Mouse (Mus musculus) forebrain, embryonic 15.5 days (tissue): ENCODE results near the gene Robo4. TPM values are rescaled to one million over a fixed set of nuclear protein-coding genes. Genes with fewer than 3 reads are reported as not detected.

Experiments used
- ATAC-seq: fragments of 200-750 bp; cut with Nextera tagmentation; replicated peaks from 2 replicates; pipeline ENCODE4 v1.8.0; 2017; ENCODE audit warnings: mild to moderate bottlenecking, moderate TSS enrichment, moderate library complexity
- H3K27ac ChIP-seq: fragments of 300-500 bp; sonication (generic); replicated peaks from 2 replicates; pipeline ENCODE4 v1.5.1; 2015; ENCODE audit warnings: mild to moderate bottlenecking, inconsistent platforms
- H3K27me3 ChIP-seq: fragments of 300-500 bp; sonication (generic); 2 replicates; pipeline ENCODE4 v1.6.1; 2015; ENCODE audit warnings: inconsistent platforms
- H3K36me3 ChIP-seq: fragments of 300-500 bp; sonication (generic); 2 replicates; pipeline ENCODE4 v1.6.1; 2015; ENCODE audit warnings: mild to moderate bottlenecking, inconsistent platforms
- H3K4me1 ChIP-seq: fragments of 300-500 bp; sonication (generic); 2 replicates; pipeline ENCODE4 v1.6.1; 2015; ENCODE audit warnings: inconsistent platforms
- H3K4me2 ChIP-seq: fragments of 300-500 bp; sonication (generic); replicated peaks from 2 replicates; pipeline ENCODE4 v1.6.1; 2015; ENCODE audit warnings: mild to moderate bottlenecking, inconsistent platforms
- H3K4me3 ChIP-seq: fragments of 300-500 bp; sonication (generic); 2 replicates; pipeline ENCODE4 v1.5.1; 2015; ENCODE audit warnings: mild to moderate bottlenecking, inconsistent platforms
- H3K9ac ChIP-seq: fragments of 300-500 bp; sonication (generic); replicated peaks from 2 replicates; pipeline ENCODE4 v1.6.1; 2015; ENCODE audit warnings: mild to moderate bottlenecking, inconsistent platforms
- H3K9me3 ChIP-seq: fragments of 300-500 bp; sonication (generic); 2 replicates; pipeline ENCODE4 v1.6.1; 2016; ENCODE audit warnings: inconsistent platforms
- WGBS: fragments of 180-500 bp; shearing (Covaris S2); methylation state at CpG from one replicate; pipeline ENCODE4 v1.1.7; 2015; ENCODE audit warnings: mixed read lengths; 5-methylcytosine and 5-hydroxymethylcytosine counted together
- polyA plus RNA-seq: library from polyadenylated mRNA; unstranded; fragments of >200 nt; fragmentation: Nextera tagmentation; extraction: Ambion mirVana; gene quantifications from 2 replicates; pipeline ENCODE4 v1.2.1, GENCODE M21; 2015

Gene Robo4
- polyA plus RNA-seq, 1 experiment from 2014 or later = 3.3 TPM

DNA sequence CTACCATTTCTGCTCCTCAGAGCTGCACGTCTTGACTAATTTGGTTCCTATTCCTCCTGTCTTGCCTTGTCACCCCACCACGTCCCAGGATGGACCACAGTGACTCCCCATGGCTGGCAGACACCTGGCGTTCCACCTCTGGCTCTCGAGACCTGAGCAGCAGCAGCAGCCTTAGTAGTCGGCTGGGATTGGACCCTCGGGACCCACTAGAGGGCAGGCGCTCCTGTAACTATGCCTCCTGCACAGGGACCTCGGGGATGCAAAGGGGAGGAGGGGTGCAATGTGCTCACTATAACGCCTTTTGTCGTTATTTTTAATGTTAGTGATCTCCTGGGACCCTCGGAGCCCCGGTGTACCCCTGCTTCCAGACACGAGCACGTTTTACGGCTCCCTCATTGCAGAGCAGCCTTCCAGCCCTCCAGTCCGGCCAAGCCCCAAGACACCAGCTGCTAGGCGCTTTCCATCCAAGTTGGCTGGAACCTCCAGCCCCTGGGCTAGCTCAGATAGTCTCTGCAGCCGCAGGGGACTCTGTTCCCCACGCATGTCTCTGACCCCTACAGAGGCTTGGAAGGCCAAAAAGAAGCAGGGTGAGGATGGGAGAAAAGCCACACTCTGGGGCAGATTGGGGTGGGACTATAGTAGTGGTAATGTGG, 6.3 kb downstream of the Robo4 start:
- 15% methylated on average over 19 of the region's 19 CpGs for WGBS
- ATAC-seq = peak; percentile 37; the same call in 1 of the 2 replicates
- H3K4me3 ChIP-seq = 0 out of 2 replicates have a peak overlapping the region, but pooled peaks have one; percentile 14
- H3K9ac ChIP-seq = no peak overlapping the region
- no peak overlapping the region for H3K27ac ChIP-seq
- H3K9me3 ChIP-seq = no peaks in the 10 kb centered on the region
- 0 out of 2 replicates have a peak, but pooled peaks cover 6% of the 10 kb centered on the region for H3K4me1 ChIP-seq
- no peaks in the 10 kb centered on the region for H3K27me3 ChIP-seq
- H3K36me3 ChIP-seq = no peaks in the 10 kb centered on the region
- H3K4me2 ChIP-seq = peak overlapping the region; percentile 33

DNA sequence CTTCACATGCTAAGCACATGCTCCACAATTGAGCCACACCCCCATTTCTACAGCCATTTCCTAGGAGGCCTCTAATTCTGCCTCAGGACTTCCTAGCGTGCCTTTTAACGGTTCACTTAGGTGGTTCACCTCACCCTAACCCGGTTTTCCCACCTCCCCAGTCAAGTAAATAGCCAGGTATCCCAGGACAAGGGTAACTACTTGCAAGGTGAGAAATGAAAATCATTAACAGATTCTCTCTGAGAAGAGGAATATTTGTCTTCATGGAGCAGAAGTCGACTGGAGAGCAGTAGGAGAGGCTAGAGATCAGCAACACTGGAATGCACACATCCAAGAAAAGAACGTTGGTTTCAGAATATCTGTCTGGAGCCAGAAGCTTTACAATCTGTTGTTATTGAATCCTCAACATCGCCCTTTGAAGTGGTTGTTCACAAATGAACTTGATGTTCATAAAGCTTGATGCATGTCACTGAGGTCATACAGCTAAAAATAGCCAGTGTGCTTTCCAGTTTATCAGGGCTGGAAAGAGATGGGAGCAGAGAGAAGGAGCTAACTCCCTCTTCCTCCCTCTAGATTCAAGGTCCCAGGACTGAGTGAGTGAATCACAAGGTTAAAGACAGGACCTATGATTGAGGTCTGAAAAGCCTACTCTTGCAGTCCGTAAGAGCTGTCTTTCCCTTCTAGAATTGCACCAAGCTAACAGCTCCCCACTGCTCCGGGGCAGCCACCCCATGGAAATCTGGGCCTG, 8.2 kb downstream of the Robo4 start:
- WGBS = 86% methylated on average over 8 of the region's 8 CpGs
- Histone ChIP-seq H3K27ac (no peak overlapping the region), H3K4me2 (no peak overlapping the region), H3K36me3 (no peaks in the 10 kb centered on the region), H3K4me3 (no peak overlapping the region), H3K9me3 (no peaks in the 10 kb centered on the region), H3K27me3 (no peaks in the 10 kb centered on the region), H3K9ac (no peak overlapping the region), H3K4me1 (0 out of 2 replicates have a peak, but pooled peaks cover 6% of the 10 kb centered on the region)
- no peak for ATAC-seq

DNA sequence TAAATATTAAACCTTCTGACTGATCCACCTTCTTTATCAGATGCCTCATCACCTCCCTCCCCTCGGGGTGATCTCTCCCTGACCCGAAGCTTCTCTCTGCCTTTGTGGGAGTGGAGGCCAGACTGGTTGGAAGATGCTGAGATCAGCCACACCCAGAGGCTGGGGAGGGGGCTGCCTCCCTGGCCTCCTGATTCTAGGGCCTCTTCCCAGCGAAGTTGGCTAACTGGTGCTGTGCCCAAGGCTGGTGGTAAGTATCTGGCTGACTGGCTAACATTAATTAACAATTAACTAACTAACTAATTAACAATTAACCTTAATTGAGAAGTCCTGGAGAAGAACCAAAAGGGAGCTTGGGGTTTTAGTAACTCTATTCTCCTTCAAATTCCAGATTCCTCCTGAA, 11.3 kb downstream of the Robo4 start:
- no peak for ATAC-seq
- Histone ChIP-seq H3K4me1 (0 out of 2 replicates have a peak, but pooled peaks cover 3% of the 10 kb centered on the region), H3K27ac (no peak overlapping the region), H3K36me3 (no peaks in the 10 kb centered on the region), H3K4me2 (no peak overlapping the region), H3K4me3 (no peak overlapping the region), H3K9me3 (no peaks in the 10 kb centered on the region), H3K9ac (no peak overlapping the region), H3K27me3 (no peaks in the 10 kb centered on the region)
- WGBS = 52% methylated on average over 3 of the region's 3 CpGs

DNA sequence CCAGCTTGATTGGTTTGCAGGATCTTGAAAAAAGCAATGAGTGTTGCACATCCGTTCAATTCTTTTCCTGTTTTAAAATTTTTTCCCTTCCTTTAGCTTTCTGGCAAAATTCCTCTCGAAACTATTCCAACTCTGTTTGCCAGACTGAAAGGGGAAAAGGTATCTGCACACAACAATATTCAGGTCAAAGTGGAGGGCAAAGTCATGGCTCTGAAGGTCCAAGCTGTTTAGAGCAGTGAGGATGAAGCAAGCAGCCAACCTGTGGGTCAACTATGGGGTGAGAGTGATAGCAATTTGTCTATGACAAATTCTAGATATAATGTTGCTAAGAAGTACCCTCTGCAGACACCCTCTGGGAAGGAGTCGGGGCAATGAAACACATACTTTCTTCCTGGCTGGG, 13.0 kb downstream of the Robo4 start:
- no peaks in the 10 kb centered on the region for H3K27me3 ChIP-seq
- no peaks in the 10 kb centered on the region for H3K9me3 ChIP-seq
- no peaks in the 10 kb centered on the region for H3K36me3 ChIP-seq
- WGBS = 85% methylated on average over 3 of the region's 3 CpGs
- H3K4me3 ChIP-seq = no peak overlapping the region
- no peak for ATAC-seq
- H3K4me2 ChIP-seq = no peak overlapping the region
- no peak overlapping the region for H3K9ac ChIP-seq
- no peaks in the 10 kb centered on the region for H3K4me1 ChIP-seq
- H3K27ac ChIP-seq = no peak overlapping the region

DNA sequence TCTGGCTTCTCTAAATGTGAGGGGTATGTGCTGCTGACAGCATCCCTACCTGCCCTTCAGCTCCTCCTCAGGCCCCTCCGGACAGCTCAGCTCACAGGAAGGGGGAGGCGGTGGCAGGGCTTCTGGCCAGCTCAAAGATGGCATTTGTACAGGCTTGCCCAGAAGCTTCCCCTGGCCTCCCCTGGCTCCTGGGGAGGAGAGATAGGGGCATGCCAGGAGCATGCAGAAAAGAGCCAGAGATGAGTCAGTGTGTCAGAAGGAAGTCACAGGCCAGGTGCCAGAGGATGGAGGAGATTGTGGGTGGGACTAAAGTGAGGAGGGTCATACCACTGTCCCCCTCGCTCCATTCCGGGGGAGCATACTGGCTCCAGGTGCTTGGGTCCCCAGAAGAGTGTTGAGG, 17.1 kb downstream of the Robo4 start:
- H3K9ac ChIP-seq = no peak overlapping the region
- no peak overlapping the region for H3K4me3 ChIP-seq
- peaks cover 8% of the 10 kb centered on the region for H3K4me1 ChIP-seq
- no peaks in the 10 kb centered on the region for H3K27me3 ChIP-seq
- no peak for ATAC-seq
- WGBS = 97% methylated on average over 4 of the region's 4 CpGs
- no peak overlapping the region for H3K27ac ChIP-seq
- no peak overlapping the region for H3K4me2 ChIP-seq
- no peaks in the 10 kb centered on the region for H3K36me3 ChIP-seq
- H3K9me3 ChIP-seq = no peaks in the 10 kb centered on the region

DNA sequence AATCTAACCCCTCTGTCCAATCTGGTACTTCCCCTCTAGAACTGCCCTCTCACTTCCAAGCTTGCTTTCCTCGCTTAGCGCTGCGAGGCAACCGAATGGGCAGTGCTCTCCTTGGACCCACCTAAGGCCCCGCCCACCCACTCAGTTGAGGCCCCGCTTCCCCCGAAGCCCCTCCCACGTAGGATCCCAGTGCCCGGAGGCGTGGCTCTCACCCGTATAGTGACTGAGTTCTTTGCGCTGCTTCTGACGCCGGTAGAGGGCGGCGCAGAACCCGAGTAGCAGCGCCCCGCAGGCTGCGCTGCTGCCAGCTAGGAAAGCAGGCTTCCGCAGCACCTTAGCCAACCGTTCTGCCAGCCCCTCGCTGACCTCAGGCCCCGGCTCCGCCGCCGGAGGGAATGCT, 19.0 kb downstream of the Robo4 start:
- under 1% methylated on average over 27 of the region's 27 CpGs for WGBS
- no peaks in the 10 kb centered on the region for H3K36me3 ChIP-seq
- H3K4me2 ChIP-seq = peak overlapping the region; percentile 44
- H3K4me3 ChIP-seq = peak overlapping the region; percentile 31
- no peak overlapping the region; the same call in 1 of the 2 replicates for H3K9ac ChIP-seq
- no peaks in the 10 kb centered on the region for H3K27me3 ChIP-seq
- peaks cover 8% of the 10 kb centered on the region for H3K4me1 ChIP-seq
- H3K27ac ChIP-seq = no peak overlapping the region
- no peaks in the 10 kb centered on the region for H3K9me3 ChIP-seq
- ATAC-seq = peak; percentile 88

DNA sequence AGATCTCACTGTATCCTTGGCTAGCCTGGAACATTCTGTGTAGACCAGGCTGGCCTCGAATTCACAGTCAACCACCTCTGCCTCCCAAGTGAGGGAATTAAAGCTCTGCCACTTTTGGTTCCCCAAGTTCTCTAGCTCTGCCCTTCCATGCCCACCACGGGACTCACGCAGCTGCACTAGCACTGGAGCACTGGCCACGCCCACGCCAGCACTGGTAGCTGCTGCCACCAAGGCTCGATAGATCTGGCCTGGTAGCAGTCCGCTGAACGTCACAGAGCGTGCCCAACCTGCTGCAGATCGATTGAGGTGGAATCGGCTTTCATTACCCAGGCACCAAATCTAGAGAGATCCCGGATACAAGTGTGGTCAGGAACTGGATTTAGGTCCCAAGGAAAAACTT, 19.5 kb downstream of the Robo4 start:
- Histone ChIP-seq H3K27ac (no peak overlapping the region), H3K4me1 (peaks cover 8% of the 10 kb centered on the region), H3K36me3 (no peaks in the 10 kb centered on the region), H3K9ac (no peak overlapping the region), H3K27me3 (no peaks in the 10 kb centered on the region), H3K9me3 (no peaks in the 10 kb centered on the region), H3K4me3 (peak overlapping the region; percentile 31), H3K4me2 (peak overlapping the region; percentile 44)
- WGBS = 34% methylated on average over 12 of the region's 12 CpGs
- peak; percentile 58 for ATAC-seq

DNA sequence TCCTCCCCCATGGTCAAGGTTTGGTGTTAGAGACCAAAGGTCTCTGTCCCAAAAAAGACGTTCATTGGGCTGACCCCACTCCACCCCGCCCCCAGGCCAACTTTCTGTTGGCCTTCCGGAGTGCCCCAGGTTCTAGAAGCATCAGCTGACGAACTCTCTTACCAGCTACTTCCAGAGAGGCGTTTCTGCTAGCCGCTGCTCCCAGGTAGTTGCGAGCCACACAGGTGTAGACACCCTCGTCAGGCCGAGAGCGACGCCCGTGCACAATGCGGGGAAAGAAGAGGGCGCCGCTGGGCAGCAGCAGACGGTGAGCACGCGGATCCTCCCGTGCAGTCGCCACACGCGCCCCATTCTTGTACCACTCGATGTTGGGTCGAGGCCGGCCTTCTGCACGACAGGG, 27.6 kb downstream of the Robo4 start:
- no peaks in the 10 kb centered on the region for H3K9me3 ChIP-seq
- 60% methylated on average over 26 of the region's 26 CpGs for WGBS
- no peak overlapping the region for H3K4me2 ChIP-seq

DNA sequence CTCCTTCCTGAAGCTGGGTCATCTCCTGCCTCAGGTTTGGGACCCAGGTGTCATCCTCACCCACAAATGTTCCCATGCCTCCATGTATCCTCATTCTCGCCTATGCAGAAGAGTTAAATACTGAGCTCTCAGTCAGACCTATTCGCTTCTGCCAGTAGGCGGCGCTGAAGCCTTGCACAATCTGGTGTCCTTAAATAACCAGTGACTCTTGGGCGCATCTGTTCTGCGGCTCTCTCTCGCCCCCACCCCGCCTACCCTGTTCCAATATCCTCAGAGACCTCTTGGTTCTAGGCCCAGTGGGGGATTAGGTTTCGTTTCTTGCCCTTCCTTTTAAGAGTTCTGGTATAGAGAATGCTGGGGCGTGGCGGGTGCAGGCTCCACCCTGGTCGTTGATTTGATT, 28.9 kb downstream of the Robo4 start:
- H3K27ac ChIP-seq = no peak overlapping the region
- H3K36me3 ChIP-seq = no peaks in the 10 kb centered on the region
- peaks cover 32% of the 10 kb centered on the region for H3K4me1 ChIP-seq
- peak overlapping the region; percentile 34 for H3K4me2 ChIP-seq
- H3K4me3 ChIP-seq = peak overlapping the region; percentile 19
- no peak overlapping the region for H3K9ac ChIP-seq
- peaks cover 49% of the 10 kb centered on the region for H3K27me3 ChIP-seq
- no peaks in the 10 kb centered on the region for H3K9me3 ChIP-seq
- 0% methylated on average over 12 of the region's 12 CpGs for WGBS
- peak; percentile 82 for ATAC-seq

More for the DNA sequence above, 27.6 kb downstream of the Robo4 start:
- Histone ChIP-seq H3K27ac (no peak overlapping the region), H3K4me1 (peaks cover 28% of the 10 kb centered on the region), H3K27me3 (peaks cover 38% of the 10 kb centered on the region), H3K36me3 (no peaks in the 10 kb centered on the region), H3K4me3 (no peak overlapping the region), H3K9ac (no peak overlapping the region)
- no peak for ATAC-seq

DNA sequence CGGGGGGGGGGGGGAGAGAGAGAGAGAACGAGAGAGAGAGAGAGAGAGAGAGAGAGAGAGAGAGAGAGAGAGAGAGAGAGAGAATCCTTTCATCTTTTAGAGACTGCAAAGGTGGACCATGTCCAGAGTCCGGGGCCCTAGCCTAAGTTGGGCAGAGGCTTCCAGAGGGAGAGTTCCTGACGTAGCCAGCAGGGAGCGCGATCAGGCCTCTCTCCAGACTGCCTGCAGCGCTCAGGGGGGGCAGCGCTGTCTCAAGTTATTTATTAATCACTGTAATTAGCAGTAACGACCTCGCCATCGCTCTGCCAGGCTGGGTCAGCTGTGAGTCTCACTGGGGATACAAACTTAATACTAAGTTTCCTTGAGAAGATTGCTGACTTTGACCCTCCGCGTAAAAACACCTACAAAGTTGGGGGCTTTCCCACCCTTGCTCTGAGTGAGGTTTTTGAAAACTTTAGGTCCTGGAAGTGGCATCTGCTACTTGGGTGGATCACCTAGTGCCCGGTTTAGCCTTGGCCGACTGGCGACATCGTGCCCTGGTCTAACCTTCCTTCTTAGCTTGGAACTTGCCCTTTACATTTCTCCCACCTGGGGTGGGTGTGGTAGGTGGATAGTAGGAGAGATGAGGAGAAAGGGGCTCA, 30.4 kb downstream of the Robo4 start:
- peaks cover 53% of the 10 kb centered on the region for H3K27me3 ChIP-seq
- no peaks in the 10 kb centered on the region for H3K9me3 ChIP-seq
- H3K9ac ChIP-seq = peak overlapping the region; percentile 28; the same call in 1 of the 2 replicates
- peak overlapping the region; percentile 43 for H3K4me3 ChIP-seq
- WGBS = 0% methylated on average over 16 of the region's 17 CpGs
- H3K36me3 ChIP-seq = no peaks in the 10 kb centered on the region
- H3K4me1 ChIP-seq = peaks cover 32% of the 10 kb centered on the region
- peak overlapping the region; percentile 67 for H3K4me2 ChIP-seq
- ATAC-seq = 0 out of 2 replicates have a peak, but pooled peaks have one; percentile 30
- no peak overlapping the region for H3K27ac ChIP-seq

DNA sequence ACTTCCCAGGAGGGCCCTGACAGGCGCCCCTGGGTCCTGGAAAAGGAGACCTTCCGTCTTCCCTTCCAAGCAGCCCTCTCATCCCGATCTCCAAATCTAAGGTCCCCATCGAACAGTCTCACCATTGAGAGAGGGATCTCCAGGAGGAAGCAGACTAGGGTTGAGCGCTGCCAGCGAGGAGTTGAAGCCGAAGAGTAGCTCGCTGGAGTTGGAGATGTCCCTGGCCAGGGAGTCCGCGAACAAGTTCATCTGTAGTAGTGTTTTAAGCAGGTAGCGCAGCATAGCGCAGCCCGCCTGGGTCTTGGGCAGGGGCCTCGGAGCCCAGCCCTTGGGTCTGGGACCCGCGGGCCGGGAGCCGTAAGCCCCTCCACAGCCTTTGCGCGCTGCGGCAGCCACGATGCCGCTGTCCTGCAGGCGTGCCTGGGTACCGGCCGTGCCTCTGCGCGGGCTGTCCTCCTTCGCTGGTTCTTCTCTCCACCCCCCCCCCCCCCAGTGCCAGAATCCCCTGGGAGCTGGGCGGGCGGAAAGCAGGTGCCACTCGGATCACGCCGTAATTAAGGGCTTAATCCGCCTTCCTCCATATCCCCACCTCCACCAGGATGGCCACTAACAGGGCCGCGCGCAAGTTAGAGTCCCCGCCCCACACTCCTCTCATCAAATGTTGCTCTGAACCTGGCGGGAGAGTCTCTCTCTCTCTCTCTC, 31.2 kb downstream of the Robo4 start, which contains the start of gene Robo3:
Gene Robo3 (minus strand): TSS at position 527 of the 702 bp plus-strand sequence.
- H3K27ac ChIP-seq = no peak within 1 kb of the TSS
- ATAC-seq = 0 out of 2 replicates have a peak, but pooled peaks have one; percentile 15

More for the DNA sequence above, 31.2 kb downstream of the Robo4 start, which contains the start of gene Robo3:
- H3K27me3 ChIP-seq = peaks cover 53% of the 10 kb centered on the region
- peaks cover 36% of the 10 kb centered on the region for H3K4me1 ChIP-seq
- H3K4me3 ChIP-seq = peak within 1 kb of the TSS; percentile 43
- H3K9ac ChIP-seq = peak within 1 kb of the TSS; percentile 28
- peak within 1 kb of the TSS; percentile 67 for H3K4me2 ChIP-seq
- no peaks in the 10 kb centered on the region for H3K36me3 ChIP-seq
- under 1% methylated on average over 39 of the region's 40 CpGs for WGBS
- no peaks in the 10 kb centered on the region for H3K9me3 ChIP-seq
